Mouse (Mus musculus) olfactory bulb, adult 2 months (tissue): ENCODE results near the gene Rrp15.

ENCODE experiments used
- CTCF ChIP-seq: fragments of 200-500 bp; IDR thresholded peaks from 2 replicates; pipeline ENCODE4 v1.5.1; 2012; ENCODE audit warnings: low read depth, mild to moderate bottlenecking, low read length, moderate library complexity; ENCODE audit not compliant: insufficient read depth
- POLR2A ChIP-seq: fragments of 200-500 bp; IDR thresholded peaks from 2 replicates; pipeline ENCODE4 v1.6.1; 2012; ENCODE audit warnings: mild to moderate bottlenecking, low read depth, low read length, moderate library complexity; ENCODE audit not compliant: insufficient read depth

DNA sequence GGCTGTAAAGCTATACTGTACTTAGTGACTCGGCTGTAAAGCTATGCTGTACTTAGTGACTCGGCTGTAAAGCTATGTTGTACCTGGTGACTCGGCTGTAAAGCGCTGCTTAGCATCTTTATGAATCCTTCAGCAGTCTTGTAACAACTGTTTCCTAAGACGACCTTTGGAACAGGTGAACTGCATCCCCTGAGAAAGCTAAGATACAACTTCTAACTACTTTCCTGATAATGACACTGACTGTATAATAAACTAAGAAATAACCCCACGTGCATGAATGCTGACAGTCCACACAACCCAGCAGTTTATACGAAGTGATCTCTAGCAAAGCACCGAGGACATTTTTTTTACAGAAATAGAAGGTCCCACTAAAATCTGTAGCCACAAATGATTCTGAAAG lies 16.1 kb downstream of the Rrp15 start:
- no peak for TF ChIP-seq POLR2A
- TF ChIP-seq CTCF: no peak
